Mouse (Mus musculus): ENCODE measurements around the gene Gm10283.
"Not testable (repeated sequence)": the region's sequence is repeated elsewhere in the genome, so short reads cannot be mapped to it uniquely, and the experiment has no call there.

Gm10283 gene

DNA sequence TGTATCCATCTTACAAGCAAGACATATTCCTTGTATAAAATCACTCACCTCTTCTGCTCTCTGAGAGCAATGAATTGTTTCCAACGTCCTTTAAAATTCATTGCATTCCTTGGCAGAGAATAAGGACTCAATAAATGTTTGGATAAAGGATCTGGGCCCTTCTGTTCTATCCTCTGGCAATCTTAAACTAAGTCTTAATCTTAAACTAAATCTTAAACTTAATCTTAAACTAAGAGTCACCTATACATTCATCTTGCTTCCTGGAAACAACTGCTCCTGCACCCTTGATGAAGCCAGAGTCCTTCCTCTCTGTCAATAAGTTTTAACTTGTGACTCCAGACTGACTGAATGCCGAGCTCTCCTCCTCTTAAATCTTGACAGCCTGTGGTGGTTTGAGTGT is at the start of gene Gm10283:
TSS of gene Gm10283 (minus strand) at position 101 of the 400 bp plus-strand sequence.
- no peak for DNase-seq (ENCODE audit: low read depth, low spot score)
- no peaks in the 10 kb centered on the region for H3K36me3 ChIP-seq (ENCODE audit: control insufficient read depth, insufficient read depth, low read length, poor library complexity, severe bottlenecking)
- H3K27me3 ChIP-seq (ENCODE audit: control insufficient read depth, insufficient read depth, low read length, poor library complexity, severe bottlenecking): no peaks in the 10 kb centered on the region

DNA sequence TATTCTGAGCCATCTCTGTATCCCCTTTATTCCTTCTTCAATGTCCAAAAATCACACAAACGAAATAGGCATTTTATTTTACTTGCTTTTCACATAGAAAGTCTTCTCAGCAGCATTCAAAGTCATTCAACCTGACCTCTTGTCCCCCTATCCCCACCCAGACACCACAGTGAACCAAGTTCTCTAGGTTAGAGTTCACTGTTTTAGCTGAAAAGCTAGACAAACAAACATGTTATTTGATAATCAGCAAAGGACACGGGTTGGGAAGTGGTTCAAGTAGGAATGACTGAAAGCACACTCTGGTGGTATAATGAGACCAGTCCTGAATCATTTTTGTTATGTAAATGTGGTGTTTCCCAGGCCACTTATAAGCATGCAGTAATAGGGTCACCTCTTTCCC is 31.9 kb upstream of the Gm10283 start:
- DNase-seq (ENCODE audit: low read depth, low spot score): no peak
- Histone ChIP-seq H3K36me3 (ENCODE audit: control insufficient read depth, insufficient read depth, low read length, poor library complexity, severe bottlenecking) (no peaks in the 10 kb centered on the region), H3K27me3 (ENCODE audit: control insufficient read depth, insufficient read depth, low read length, poor library complexity, severe bottlenecking) (no peaks in the 10 kb centered on the region)

DNA sequence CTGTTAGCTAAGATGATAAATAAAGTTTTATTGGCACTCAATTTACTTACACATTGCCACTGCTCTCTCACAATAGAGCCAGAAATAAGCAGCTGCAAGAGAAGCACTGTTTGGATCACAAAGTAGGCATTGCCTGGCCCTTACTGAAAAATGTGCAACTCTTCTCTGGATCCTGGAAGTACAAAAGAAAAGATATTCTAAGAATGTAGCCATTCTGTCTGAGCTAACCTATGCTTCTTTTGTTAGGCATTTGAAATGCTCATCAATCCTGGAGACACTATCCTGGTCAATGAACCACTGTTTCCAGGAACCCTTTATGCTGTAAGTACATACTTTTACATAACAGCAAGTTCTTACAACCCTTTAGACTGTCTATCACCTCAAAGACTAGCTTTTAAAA is 15.3 kb upstream of the Gm10283 start:
- Histone ChIP-seq H3K27me3 (ENCODE audit: control insufficient read depth, insufficient read depth, low read length, poor library complexity, severe bottlenecking) (no peaks in the 10 kb centered on the region), H3K36me3 (ENCODE audit: control insufficient read depth, insufficient read depth, low read length, poor library complexity, severe bottlenecking) (no peaks in the 10 kb centered on the region)
- DNase-seq (ENCODE audit: low read depth, low spot score): no peak

DNA sequence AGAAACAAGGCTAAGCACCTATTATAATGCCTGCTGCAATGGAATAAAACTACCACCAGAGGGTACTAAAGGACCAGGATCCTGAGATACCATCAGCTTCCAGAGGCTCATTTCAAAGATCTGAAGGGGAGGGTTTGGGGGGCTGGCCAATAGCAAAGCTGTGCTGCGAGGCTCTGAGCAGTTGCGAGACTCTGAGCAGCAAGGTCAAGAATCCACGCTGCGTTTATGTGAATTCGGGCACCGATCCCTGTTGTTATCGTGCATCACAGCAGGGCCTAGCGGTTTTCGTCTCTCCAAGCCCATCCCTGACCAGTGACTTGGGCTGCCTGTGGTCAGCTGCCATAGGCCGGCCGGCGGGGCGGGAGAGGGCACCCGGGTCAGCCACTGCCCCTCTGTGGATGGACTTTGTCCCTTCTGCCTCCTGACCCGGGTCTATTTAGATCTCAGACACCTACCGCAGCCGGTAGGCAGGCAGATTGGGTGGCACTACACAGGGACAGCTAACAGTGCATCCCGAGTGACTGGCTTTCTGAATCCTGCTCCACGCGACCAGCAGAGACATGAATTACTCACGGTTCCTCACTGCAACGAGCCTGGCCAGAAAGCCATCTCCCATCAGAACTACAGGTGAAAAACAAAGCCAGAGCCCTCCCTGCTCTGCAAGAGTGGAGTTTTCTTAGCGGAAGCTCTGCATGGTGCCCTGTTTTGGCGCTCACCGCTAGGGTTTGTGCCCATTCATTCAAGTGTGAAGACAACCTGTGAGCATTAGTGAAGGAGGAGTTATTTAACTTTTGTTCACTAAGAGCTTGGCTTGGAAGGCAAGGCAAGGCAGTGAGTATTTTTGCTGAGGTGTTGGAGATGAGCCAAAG is 2.9 kb upstream of the Gm10283 start, which contains the start of gene Aadat:
TSS of gene Aadat (plus strand) at position 280 of the 869 bp plus-strand sequence.
- Histone ChIP-seq H3K27me3 (ENCODE audit: control insufficient read depth, insufficient read depth, low read length, poor library complexity, severe bottlenecking) (no peaks in the 10 kb centered on the region), H3K36me3 (ENCODE audit: control insufficient read depth, insufficient read depth, low read length, poor library complexity, severe bottlenecking) (no peaks in the 10 kb centered on the region)
- peak; percentile 48 for DNase-seq (ENCODE audit: low read depth, low spot score)

DNA sequence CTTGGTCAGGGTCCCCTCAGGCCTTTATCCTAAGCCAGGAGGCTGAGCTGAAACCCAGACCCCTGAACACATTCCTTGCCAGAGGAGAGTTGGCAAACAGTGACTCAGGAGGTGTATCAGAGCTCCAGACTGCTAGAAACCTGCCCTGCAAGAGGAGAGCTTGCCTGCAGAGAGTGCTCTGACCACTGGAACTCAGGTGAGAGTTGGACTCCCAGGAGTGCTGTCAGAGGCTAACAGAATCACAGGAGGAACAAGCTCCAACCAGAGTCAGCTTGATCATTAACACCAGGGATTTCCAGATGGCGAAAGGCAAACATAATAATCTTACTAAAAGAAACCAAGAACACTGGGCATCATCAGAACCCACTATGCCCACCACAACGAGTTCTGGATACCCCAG is 8.0 kb downstream of the Gm10283 start:
- H3K27me3 ChIP-seq (ENCODE audit: control insufficient read depth, insufficient read depth, low read length, poor library complexity, severe bottlenecking); H3K36me3 ChIP-seq (ENCODE audit: control insufficient read depth, insufficient read depth, low read length, poor library complexity, severe bottlenecking); DNase-seq (ENCODE audit: low read depth, low spot score): not testable (repeated sequence)

DNA sequence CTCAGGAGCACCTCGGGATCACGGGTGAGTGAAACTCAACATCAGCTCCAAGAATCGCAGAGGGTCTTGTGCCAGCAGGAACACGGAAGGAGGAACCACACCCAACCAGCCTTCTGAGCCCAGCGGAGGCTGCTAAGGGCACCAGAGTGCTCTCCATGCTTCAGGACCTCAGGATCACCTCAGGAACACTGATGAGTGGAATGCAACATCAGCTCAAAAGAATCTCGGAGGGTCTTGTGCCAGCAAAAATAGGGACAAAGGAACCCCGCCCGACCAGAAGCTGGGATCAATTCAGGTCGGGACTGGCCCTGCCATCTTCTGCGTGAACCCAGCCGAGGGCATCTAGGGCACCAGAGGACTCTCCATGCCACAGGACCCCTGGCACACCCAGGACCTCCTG is 8.4 kb downstream of the Gm10283 start:
- Histone ChIP-seq H3K27me3 (ENCODE audit: control insufficient read depth, insufficient read depth, low read length, poor library complexity, severe bottlenecking) (no peaks in the 10 kb centered on the region), H3K36me3 (ENCODE audit: control insufficient read depth, insufficient read depth, low read length, poor library complexity, severe bottlenecking) (no peaks in the 10 kb centered on the region)

DNA sequence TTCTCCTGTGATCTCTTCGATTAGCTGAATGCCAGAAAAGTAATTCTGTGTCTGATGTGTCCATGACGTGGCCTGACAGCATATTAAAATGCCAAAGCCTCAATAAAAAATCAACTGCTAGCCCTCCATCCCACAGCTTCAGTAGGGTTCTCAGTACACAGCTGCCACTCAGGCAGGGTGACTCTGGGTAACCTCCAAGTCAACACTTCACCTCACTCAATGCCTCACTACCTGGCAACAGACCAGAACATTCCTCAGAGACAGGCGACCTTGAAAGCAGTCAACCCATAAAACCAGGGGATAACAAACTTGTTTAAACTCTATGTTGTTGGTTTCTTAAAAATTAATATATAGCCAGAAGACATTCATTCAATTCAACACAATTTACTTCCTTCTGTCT is 10.5 kb downstream of the Gm10283 start:
- no peak for DNase-seq (ENCODE audit: low read depth, low spot score)
- Histone ChIP-seq H3K36me3 (ENCODE audit: control insufficient read depth, insufficient read depth, low read length, poor library complexity, severe bottlenecking) (no peaks in the 10 kb centered on the region), H3K27me3 (ENCODE audit: control insufficient read depth, insufficient read depth, low read length, poor library complexity, severe bottlenecking) (no peaks in the 10 kb centered on the region)

More for the DNA sequence above, 8.4 kb downstream of the Gm10283 start:
- no peak for DNase-seq (ENCODE audit: low read depth, low spot score)

DNA sequence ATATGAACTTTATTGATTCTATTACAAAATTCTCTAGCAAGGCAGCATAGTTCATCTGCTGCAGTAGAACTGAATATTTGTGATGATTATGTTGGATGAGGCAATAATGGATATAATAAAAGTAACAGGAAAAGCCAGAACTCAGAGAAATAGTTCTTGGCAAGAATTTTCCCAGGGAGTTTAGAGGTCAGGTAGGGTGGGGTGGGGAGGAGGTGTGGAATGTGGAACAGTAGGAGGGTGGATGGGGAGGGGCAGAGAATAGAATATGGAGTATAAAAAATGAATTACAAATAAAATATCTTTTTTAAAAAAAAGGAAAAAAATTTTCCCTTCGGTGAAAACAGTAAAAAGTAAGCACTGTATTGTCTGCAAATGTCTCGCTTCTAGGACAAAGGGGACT is 11.1 kb downstream of the Gm10283 start:
- no peaks in the 10 kb centered on the region for H3K27me3 ChIP-seq (ENCODE audit: control insufficient read depth, insufficient read depth, low read length, poor library complexity, severe bottlenecking)
- no peaks in the 10 kb centered on the region for H3K36me3 ChIP-seq (ENCODE audit: control insufficient read depth, insufficient read depth, low read length, poor library complexity, severe bottlenecking)
- DNase-seq (ENCODE audit: low read depth, low spot score): no peak

DNA sequence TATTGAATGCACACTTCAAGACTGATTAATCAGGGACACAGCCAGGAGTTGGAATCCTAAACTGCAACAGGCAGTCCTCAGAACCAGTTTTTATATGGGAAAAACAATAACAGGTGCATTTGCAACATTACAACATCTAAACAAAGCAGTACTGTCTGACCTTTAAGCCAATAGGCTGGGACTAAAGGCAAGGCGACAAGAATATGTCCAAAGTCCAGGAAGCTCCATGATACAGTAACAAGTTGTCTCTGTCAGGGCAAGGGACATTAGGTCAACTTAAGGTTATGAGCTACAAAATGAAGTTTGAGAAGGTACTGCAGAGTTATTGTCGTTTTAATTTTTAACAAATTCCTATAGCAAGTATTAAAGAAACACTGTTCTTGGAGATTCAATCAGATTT is 12.9 kb downstream of the Gm10283 start:
- H3K27me3 ChIP-seq (ENCODE audit: control insufficient read depth, insufficient read depth, low read length, poor library complexity, severe bottlenecking): no peaks in the 10 kb centered on the region
- no peak for DNase-seq (ENCODE audit: low read depth, low spot score)
- no peaks in the 10 kb centered on the region for H3K36me3 ChIP-seq (ENCODE audit: control insufficient read depth, insufficient read depth, low read length, poor library complexity, severe bottlenecking)

DNA sequence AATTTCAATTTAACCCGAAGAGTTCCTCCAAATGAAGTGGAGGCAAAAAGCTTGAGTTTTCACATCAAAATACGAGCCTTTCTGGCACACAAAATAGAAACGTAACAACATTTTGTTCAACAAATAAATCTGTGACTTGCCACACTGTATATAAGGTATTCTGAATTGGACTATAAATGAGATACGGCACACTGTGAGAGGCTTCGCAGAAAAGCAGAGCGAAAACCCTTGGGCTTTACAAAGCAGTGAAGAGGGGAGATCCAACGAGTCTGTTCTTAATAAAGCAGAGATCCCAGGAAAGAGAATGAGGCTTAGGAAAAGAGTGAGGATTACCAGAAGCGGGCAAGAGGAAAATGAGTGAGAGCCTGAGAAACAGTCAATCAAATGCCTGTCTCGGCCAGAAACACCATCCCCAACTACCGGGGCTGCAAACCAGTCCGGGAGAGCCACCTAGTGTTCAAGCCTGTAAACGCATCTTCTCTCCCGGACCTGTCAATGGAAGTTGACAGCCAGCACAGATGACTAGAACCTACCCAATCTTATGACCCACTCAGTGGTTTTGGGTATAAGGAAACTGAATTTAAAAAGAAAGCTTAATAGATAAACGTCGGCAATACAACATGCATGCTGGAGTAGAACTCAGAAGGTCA is 36.2 kb downstream of the Gm10283 start:
- peak; percentile 1 for DNase-seq (ENCODE audit: low read depth, low spot score)
- Histone ChIP-seq H3K27me3 (ENCODE audit: control insufficient read depth, insufficient read depth, low read length, poor library complexity, severe bottlenecking) (no peaks in the 10 kb centered on the region), H3K36me3 (ENCODE audit: control insufficient read depth, insufficient read depth, low read length, poor library complexity, severe bottlenecking) (no peaks in the 10 kb centered on the region)

DNA sequence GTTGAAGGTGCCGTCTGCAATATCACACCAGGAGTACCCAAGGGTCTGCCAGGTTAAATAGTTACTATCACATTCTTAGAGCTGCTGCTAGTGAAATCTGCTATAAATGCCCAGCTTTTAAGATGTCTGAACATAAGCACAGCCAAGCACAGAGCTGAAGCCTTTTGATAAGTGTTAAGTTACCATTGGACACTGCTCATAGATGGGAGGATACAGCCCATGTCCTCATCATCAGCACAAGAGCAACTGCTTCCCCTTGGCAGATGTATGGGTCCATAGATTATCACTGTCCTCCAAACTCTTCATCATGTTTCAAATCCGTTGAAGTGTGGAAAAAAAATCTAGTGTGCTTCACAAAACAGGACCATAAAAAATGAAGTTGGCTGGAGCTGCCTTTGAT is 53.7 kb downstream of the Gm10283 start:
- no peaks in the 10 kb centered on the region for H3K36me3 ChIP-seq (ENCODE audit: control insufficient read depth, insufficient read depth, low read length, poor library complexity, severe bottlenecking)
- no peak for DNase-seq (ENCODE audit: low read depth, low spot score)
- no peaks in the 10 kb centered on the region for H3K27me3 ChIP-seq (ENCODE audit: control insufficient read depth, insufficient read depth, low read length, poor library complexity, severe bottlenecking)

DNA sequence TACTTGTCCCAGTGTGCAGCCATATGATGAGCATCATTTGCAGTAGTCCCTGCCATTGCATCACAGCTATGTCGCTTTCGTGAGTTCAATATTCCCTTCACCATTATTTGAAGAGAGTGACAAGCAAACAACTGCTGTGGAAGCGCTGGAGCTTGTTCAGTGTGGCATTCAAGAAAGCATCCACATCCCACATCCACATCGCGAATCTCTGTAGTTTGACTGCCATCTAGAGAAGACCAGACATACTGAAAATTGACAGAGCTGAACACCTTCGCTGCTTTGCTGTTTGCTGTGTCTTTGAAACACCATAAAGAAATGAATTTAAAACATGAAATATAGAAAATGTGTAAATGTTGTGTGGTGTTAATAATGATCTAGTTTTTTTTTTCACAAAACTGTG is 58.0 kb downstream of the Gm10283 start:
- no peak for DNase-seq (ENCODE audit: low read depth, low spot score)
- Histone ChIP-seq H3K36me3 (ENCODE audit: control insufficient read depth, insufficient read depth, low read length, poor library complexity, severe bottlenecking) (no peaks in the 10 kb centered on the region), H3K27me3 (ENCODE audit: control insufficient read depth, insufficient read depth, low read length, poor library complexity, severe bottlenecking) (no peaks in the 10 kb centered on the region)

DNA sequence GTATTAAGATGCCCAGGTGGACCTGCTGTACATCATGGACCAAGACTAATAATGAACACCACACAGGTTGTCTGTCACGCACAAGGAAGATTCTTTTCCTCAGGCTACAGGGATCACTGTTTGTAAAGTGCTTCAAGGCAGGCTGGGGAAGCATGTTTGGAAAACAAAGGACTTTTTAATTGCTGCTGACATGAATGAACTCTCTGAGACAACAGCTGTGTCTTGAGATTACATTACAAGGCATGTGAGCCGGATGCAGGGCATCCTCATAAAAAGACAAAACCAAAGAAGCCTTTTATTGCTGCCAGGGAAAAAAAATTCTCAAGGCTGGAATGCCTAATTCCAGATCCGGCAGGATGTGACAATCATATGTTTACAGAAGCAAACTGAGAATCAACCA is 64.4 kb downstream of the Gm10283 start:
- H3K36me3 ChIP-seq (ENCODE audit: control insufficient read depth, insufficient read depth, low read length, poor library complexity, severe bottlenecking): no peaks in the 10 kb centered on the region
- no peaks in the 10 kb centered on the region for H3K27me3 ChIP-seq (ENCODE audit: control insufficient read depth, insufficient read depth, low read length, poor library complexity, severe bottlenecking)
- no peak for DNase-seq (ENCODE audit: low read depth, low spot score)

DNA sequence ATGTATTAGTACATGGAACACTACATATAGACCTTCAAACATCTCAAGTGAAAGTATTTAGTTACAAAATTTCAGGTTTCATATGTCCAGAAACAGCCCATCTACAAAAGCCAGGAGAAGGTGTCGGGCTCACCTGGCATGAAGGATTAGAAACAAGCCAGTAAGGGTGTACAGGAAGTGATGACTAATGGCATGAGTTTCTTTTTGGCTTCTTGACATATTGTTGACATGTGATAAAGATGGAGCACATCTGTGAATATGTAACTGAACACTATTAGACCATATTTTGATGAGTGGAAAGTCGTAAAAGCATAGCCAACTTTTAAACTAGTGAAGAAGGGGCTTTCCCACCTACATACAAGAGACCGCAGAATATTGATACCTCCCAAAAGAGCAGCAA is 66.1 kb downstream of the Gm10283 start:
- no peaks in the 10 kb centered on the region for H3K36me3 ChIP-seq (ENCODE audit: control insufficient read depth, insufficient read depth, low read length, poor library complexity, severe bottlenecking)
- DNase-seq (ENCODE audit: low read depth, low spot score): no peak
- no peaks in the 10 kb centered on the region for H3K27me3 ChIP-seq (ENCODE audit: control insufficient read depth, insufficient read depth, low read length, poor library complexity, severe bottlenecking)

DNA sequence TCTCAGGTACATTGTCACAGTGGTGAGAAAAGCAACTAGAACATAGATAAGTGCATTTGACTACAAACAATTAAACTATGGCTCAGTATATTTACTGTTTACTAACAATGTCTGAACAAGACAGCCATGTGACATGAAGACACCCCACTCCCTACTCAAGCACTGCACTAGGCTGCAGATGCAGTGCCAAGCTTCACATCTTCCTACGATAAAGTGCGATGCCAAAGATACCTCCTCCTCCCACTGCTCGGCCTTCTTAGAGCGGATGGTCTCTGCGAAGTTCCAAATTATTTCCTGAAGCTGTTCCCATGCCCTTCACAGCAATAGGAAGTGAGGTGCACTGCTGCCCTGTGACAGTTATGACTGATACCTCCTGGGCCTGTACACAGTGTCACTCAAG is 70.3 kb downstream of the Gm10283 start:
- Histone ChIP-seq H3K36me3 (ENCODE audit: control insufficient read depth, insufficient read depth, low read length, poor library complexity, severe bottlenecking) (no peaks in the 10 kb centered on the region), H3K27me3 (ENCODE audit: control insufficient read depth, insufficient read depth, low read length, poor library complexity, severe bottlenecking) (no peaks in the 10 kb centered on the region)
- DNase-seq (ENCODE audit: low read depth, low spot score): no peak
